Mouse (Mus musculus): Measurements from ENCODE around the gene Adcy1. TPM values are rescaled to one million over a fixed set of nuclear protein-coding genes. Genes with fewer than 3 reads are reported as not detected.

Gene Adcy1
- polyA plus RNA-seq, 1 experiment, result 0.02 TPM

- no peaks in the 10 kb centered on the region for H3K79me3 ChIP-seq (ENCODE audit: low read depth)
- H3ac ChIP-seq (ENCODE audit: control insufficient read depth, insufficient read length, low read depth), result no peak overlapping the region
- no peaks in the 10 kb centered on the region for H3K79me2 ChIP-seq (ENCODE audit: control insufficient read depth, insufficient read depth)
- TF ChIP-seq USF1 (IDR thresholded peaks at IDR 0.05; ENCODE audit: low read depth) (no peak), CEBPB (IDR thresholded peaks at IDR 0.05; ENCODE audit: low read depth) (no peak), CTCF (IDR thresholded peaks at IDR 0.05; ENCODE audit: control insufficient read depth, insufficient read depth, insufficient read length) (no peak), FOSL1 (IDR thresholded peaks at IDR 0.05; ENCODE audit: insufficient read depth, low read length, poor library complexity, severe bottlenecking) (no peak), MAX (IDR thresholded peaks at IDR 0.05) (no peak), MYOD1 (IDR thresholded peaks at IDR 0.05; ENCODE audit: control insufficient read depth, insufficient read length, low read depth) (no peak), MYOG (IDR thresholded peaks at IDR 0.05; ENCODE audit: control insufficient read depth, extremely low read depth, insufficient read length) (no peak)
- no peaks in the 10 kb centered on the region for H3K27me3 ChIP-seq (ENCODE audit: control insufficient read depth, insufficient read depth, insufficient read length)
- no peak overlapping the region for H3K4me3 ChIP-seq (ENCODE audit: insufficient read depth, poor library complexity, severe bottlenecking)
- no peaks in the 10 kb centered on the region for H3K36me3 ChIP-seq (ENCODE audit: control insufficient read depth, insufficient read depth)
Observed at GRCm38 (mm10) chr11:7198006-7198405, 134.7 kb downstream of the Adcy1 start.

DNA sequence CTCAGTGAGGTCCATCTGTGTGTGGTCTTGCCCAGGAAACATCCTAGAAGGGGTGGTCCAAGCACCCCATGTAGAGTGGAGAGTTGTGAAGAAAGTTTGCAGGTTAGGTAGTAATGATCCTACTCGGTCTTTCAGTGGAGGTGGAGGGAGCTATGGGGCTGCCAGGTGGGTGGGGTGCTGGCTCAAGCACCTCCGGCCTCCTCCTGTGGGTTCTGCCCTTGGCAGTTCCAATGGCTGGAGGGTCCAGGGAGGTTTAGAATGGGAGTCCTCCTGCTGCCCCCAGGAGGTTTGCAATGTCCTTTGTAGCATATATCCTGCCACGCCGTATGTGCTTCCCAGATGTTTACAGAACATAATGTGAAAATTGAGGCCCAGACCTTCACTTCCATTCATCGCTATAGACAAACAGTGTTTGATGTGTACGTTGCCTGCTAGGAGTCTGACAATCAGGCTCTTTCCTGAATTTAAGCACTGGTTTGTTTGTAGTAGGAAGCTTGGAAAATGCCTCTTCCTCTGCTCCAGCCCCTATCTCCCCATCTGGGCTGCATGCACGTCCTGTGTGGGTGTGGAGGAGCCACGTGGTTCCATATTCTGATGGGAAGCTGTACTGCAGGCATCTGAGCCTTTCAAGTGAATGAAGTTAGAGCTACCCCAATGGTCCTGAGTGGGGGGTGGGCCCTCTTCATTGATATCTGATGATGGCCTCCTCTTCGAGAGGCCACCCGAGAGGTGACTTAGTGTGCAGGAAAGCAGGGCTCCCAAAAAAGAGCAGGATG, 135.4 kb downstream of the Adcy1 start:
- Histone ChIP-seq H3K36me3 (ENCODE audit: control insufficient read depth, insufficient read depth) (no peaks in the 10 kb centered on the region), H3K4me3 (ENCODE audit: insufficient read depth, poor library complexity, severe bottlenecking) (no peak overlapping the region), H3ac (ENCODE audit: control insufficient read depth, insufficient read length, low read depth) (no peak overlapping the region), H3K79me3 (ENCODE audit: low read depth) (no peaks in the 10 kb centered on the region), H3K79me2 (ENCODE audit: control insufficient read depth, insufficient read depth) (no peaks in the 10 kb centered on the region), H3K27me3 (ENCODE audit: control insufficient read depth, insufficient read depth, insufficient read length) (no peaks in the 10 kb centered on the region)
- TF ChIP-seq USF1 (IDR thresholded peaks at IDR 0.05; ENCODE audit: low read depth) (no peak), MYOD1 (IDR thresholded peaks at IDR 0.05; ENCODE audit: control insufficient read depth, insufficient read length, low read depth) (no peak), CEBPB (IDR thresholded peaks at IDR 0.05; ENCODE audit: low read depth) (no peak), FOSL1 (IDR thresholded peaks at IDR 0.05; ENCODE audit: insufficient read depth, low read length, poor library complexity, severe bottlenecking) (no peak), CTCF (IDR thresholded peaks at IDR 0.05; ENCODE audit: control insufficient read depth, insufficient read depth, insufficient read length) (no peak)

- Histone ChIP-seq H3K79me3 (ENCODE audit: low read depth) (no peaks in the 10 kb centered on the region), H3K36me3 (ENCODE audit: control insufficient read depth, insufficient read depth) (no peaks in the 10 kb centered on the region), H3K79me2 (ENCODE audit: control insufficient read depth, insufficient read depth) (no peaks in the 10 kb centered on the region), H3K27me3 (ENCODE audit: control insufficient read depth, insufficient read depth, insufficient read length) (no peaks in the 10 kb centered on the region), H3ac (ENCODE audit: control insufficient read depth, insufficient read length, low read depth) (no peak overlapping the region), H3K4me3 (ENCODE audit: insufficient read depth, poor library complexity, severe bottlenecking) (no peak overlapping the region)
- no peak for TF ChIP-seq MYOD1 (IDR thresholded peaks at IDR 0.05; ENCODE audit: control insufficient read depth, insufficient read length, low read depth)
- TF ChIP-seq CTCF (IDR thresholded peaks at IDR 0.05; ENCODE audit: control insufficient read depth, insufficient read depth, insufficient read length), result no peak
- TF ChIP-seq MAX (IDR thresholded peaks at IDR 0.05), result no peak
- no peak for TF ChIP-seq USF1 (IDR thresholded peaks at IDR 0.05; ENCODE audit: low read depth)
- no peak for TF ChIP-seq FOSL1 (IDR thresholded peaks at IDR 0.05; ENCODE audit: insufficient read depth, low read length, poor library complexity, severe bottlenecking)
- TF ChIP-seq MYOG (IDR thresholded peaks at IDR 0.05; ENCODE audit: control insufficient read depth, extremely low read depth, insufficient read length), result no peak
- no peak for TF ChIP-seq CEBPB (IDR thresholded peaks at IDR 0.05; ENCODE audit: low read depth)
Observed at GRCm38 (mm10) chr11:7199736-7200392, 136.6 kb downstream of the Adcy1 start.

DNA sequence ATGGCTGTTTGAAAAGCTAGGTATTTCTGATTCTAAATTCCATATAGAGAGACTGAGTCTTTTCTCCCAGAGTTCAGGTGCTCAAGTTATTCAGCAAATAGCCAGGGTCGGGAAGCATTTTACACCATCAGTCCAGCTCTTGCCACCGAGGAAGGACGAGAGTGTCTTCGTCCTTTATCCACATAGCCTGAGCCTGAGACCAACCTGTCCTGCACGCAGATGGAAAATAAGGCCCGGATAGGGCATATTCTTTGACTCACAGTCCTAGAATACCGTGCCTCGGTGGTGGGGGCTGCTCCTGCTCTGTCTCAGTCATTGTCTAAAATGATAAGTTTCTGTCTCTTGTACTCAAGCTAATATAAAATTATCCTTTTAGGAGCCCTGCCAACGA, 137.1 kb downstream of the Adcy1 start:
- Histone ChIP-seq H3K4me3 (ENCODE audit: insufficient read depth, poor library complexity, severe bottlenecking) (no peak overlapping the region), H3K36me3 (ENCODE audit: control insufficient read depth, insufficient read depth) (no peaks in the 10 kb centered on the region), H3K27me3 (ENCODE audit: control insufficient read depth, insufficient read depth, insufficient read length) (no peaks in the 10 kb centered on the region), H3ac (ENCODE audit: control insufficient read depth, insufficient read length, low read depth) (no peak overlapping the region), H3K79me3 (ENCODE audit: low read depth) (no peaks in the 10 kb centered on the region), H3K79me2 (ENCODE audit: control insufficient read depth, insufficient read depth) (no peaks in the 10 kb centered on the region)
- TF ChIP-seq MYOD1 (IDR thresholded peaks at IDR 0.05; ENCODE audit: control insufficient read depth, insufficient read length, low read depth) (no peak), CTCF (IDR thresholded peaks at IDR 0.05; ENCODE audit: control insufficient read depth, insufficient read depth, insufficient read length) (no peak), CEBPB (IDR thresholded peaks at IDR 0.05; ENCODE audit: low read depth) (no peak), MYOG (IDR thresholded peaks at IDR 0.05; ENCODE audit: control insufficient read depth, extremely low read depth, insufficient read length) (no peak), USF1 (IDR thresholded peaks at IDR 0.05; ENCODE audit: low read depth) (no peak), MAX (IDR thresholded peaks at IDR 0.05) (no peak), FOSL1 (IDR thresholded peaks at IDR 0.05; ENCODE audit: insufficient read depth, low read length, poor library complexity, severe bottlenecking) (no peak)

DNA sequence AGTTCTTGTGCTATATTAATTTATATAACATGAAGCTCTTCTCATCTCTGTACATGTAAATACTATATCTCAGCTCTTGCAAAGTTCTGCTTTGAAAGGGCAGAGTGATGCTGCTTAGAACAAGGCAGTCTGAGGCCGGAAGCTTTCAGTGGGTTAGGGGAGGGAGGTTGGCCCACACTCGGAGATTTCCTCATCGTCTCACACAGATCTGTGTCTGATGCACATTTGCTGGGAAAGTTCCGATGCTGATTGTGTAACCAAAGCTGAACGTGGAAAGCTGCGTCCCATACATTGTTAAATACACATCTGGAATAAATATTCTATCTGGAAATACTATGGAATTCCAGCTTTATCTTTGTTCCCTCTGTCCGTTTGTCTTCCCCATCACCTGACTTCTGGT, 138.9 kb downstream of the Adcy1 start:
- Histone ChIP-seq H3K4me3 (ENCODE audit: insufficient read depth, poor library complexity, severe bottlenecking) (no peak overlapping the region), H3ac (ENCODE audit: control insufficient read depth, insufficient read length, low read depth) (no peak overlapping the region), H3K79me2 (ENCODE audit: control insufficient read depth, insufficient read depth) (no peaks in the 10 kb centered on the region), H3K27me3 (ENCODE audit: control insufficient read depth, insufficient read depth, insufficient read length) (no peaks in the 10 kb centered on the region), H3K79me3 (ENCODE audit: low read depth) (no peaks in the 10 kb centered on the region), H3K36me3 (ENCODE audit: control insufficient read depth, insufficient read depth) (no peaks in the 10 kb centered on the region)
- TF ChIP-seq FOSL1 (IDR thresholded peaks at IDR 0.05; ENCODE audit: insufficient read depth, low read length, poor library complexity, severe bottlenecking) (no peak), CTCF (IDR thresholded peaks at IDR 0.05; ENCODE audit: control insufficient read depth, insufficient read depth, insufficient read length) (no peak), MAX (IDR thresholded peaks at IDR 0.05) (no peak), MYOG (IDR thresholded peaks at IDR 0.05; ENCODE audit: control insufficient read depth, extremely low read depth, insufficient read length) (no peak), MYOD1 (IDR thresholded peaks at IDR 0.05; ENCODE audit: control insufficient read depth, insufficient read length, low read depth) (no peak), CEBPB (IDR thresholded peaks at IDR 0.05; ENCODE audit: low read depth) (no peak), USF1 (IDR thresholded peaks at IDR 0.05; ENCODE audit: low read depth) (no peak)
